Mouse (Mus musculus): ENCODE measurements around the gene Mst1.
A peak's percentile ranks its signal among the peaks of the same experiment; 100 is the strongest.

Mst1 gene

DNA sequence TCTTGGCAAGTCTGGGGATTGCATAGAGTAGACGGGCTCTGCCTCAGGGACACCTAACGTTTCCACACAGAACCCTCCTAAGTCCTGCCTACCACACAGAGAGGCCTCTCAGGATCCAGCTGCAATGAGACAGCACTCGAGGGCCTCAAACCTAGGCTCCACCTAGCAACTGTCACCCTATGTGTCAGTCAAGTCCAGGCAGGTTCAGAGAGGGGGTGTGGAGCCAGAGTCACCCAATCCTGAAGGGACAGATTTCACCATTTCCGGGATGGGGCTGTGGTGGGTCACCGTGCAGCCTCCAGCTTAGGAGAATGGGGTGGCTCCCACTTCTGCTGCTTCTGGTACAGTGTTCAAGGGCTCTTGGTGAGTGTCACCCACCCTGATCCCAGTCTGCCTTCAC lies at the start of gene Mst1:
Gene Mst1 (plus strand): TSS at position 269 of the 400 bp plus-strand sequence.
- peak; percentile 92 for DNase-seq (ENCODE audit: low spot score)

DNA sequence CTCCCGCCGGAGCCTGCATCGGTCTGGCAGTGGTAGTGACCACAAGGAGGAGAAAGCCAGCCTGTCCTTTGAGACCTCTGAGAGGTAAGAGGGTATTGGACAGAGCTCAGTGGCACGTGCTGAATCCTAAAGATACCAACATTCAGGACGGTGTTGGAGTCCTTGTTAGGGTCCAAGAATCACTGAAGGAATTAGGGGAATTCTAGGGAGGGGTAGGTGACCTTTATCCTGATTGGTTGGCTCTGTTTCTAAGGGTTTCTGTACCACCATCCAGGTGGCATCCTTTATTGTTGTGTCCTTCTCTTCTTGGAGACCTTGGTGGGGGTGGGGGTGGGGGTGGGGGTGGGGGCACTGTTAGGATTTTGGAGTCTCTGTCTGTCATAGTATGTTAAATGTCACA lies 48.1 kb upstream of the Mst1 start:
- no peak for DNase-seq (ENCODE audit: low spot score)

DNA sequence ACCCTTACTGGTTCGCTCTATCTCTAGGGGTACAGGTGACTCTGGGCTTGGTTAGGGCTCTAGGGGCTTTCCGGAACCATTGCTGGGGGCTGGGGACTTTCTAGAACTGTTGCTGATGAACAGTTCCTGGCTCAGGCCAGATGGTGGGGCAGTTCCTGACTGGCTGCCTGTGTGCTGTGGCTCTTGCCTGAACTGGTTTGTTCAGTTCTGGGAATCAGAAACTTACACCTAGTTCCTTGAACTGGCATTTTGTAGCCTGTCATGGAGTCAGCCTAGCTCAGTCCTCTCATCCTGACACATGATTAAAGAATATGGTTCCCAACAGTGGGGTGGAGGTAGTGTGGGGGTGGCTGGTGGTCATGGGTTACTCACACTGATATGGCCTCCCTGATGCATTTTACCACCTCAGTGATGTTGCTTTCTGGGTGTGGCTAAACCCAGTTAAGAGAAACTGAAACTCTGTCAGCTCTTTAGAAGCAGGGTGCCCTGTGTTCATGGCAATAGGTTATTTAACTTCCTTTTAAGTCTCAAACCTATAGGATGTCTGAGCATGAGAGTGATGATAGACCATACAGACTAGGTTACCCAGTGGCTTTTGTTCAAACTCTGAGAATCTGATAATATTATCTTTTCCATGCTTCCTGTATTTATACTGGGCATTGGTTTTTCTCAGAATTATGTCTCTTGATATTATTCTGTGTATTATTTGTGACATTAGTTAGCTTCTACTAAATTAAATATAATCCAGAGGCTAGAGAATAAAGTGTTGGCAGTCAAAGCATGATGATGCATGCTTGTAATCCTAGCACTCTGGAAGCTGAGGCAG lies 44.7 kb upstream of the Mst1 start:
- no peak for DNase-seq (ENCODE audit: low spot score)

DNA sequence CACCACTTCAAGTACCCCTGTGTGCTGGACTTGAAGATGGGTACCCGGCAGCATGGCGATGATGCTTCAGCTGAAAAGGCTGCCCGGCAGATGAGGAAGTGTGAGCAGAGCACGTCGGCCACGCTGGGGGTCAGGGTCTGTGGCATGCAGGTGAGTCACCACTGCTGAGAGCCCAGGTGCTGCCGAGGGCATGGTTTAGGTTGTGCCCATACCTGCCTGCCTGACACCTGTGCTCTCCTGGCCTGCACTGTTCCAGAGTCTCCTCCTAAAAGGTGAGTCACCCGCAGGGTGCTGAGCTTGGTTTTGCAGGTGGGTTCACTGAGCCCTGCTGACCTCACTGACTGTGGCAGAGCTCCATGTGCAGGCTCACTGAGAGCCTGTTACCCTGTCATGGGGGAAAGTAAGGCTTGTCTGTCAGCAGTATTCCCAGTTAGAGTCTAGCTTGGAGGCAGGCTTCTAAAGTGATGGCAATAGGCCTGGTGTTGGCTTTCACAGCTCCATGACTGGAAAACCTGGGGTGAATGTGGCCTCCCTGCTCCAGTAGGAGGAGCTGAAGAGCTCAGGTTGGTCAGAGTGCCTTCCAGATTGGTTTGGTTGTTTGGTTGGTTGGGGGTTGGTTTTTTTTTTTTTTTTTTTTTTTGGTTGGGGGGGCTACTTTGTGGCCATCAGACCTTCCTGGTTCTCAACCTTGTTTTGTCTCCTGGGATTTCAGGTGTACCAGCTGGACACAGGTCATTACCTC lies 35.3 kb upstream of the Mst1 start:
- DNase-seq (ENCODE audit: low spot score) = no peak

DNA sequence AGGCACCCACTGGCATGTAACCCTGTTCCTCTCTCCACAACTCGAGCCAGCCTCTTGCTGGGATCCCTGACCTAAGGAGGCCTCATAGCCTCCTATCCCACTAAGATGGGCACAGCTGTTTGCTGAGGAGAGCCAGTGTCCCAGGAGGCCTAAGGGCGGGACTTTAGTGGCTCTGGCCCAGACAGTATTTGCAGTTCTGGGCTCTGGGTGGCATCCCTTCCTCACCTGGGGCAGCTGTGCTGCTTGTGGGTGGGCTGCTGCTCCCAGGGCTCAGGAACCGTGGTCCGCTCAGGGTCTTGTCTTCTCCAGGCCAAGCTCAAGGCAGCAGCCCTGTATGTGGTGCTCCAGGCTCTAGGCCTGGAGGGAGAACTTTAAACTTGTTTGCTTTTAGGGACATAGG lies 33.7 kb upstream of the Mst1 start:
- no peak for DNase-seq (ENCODE audit: low spot score)

DNA sequence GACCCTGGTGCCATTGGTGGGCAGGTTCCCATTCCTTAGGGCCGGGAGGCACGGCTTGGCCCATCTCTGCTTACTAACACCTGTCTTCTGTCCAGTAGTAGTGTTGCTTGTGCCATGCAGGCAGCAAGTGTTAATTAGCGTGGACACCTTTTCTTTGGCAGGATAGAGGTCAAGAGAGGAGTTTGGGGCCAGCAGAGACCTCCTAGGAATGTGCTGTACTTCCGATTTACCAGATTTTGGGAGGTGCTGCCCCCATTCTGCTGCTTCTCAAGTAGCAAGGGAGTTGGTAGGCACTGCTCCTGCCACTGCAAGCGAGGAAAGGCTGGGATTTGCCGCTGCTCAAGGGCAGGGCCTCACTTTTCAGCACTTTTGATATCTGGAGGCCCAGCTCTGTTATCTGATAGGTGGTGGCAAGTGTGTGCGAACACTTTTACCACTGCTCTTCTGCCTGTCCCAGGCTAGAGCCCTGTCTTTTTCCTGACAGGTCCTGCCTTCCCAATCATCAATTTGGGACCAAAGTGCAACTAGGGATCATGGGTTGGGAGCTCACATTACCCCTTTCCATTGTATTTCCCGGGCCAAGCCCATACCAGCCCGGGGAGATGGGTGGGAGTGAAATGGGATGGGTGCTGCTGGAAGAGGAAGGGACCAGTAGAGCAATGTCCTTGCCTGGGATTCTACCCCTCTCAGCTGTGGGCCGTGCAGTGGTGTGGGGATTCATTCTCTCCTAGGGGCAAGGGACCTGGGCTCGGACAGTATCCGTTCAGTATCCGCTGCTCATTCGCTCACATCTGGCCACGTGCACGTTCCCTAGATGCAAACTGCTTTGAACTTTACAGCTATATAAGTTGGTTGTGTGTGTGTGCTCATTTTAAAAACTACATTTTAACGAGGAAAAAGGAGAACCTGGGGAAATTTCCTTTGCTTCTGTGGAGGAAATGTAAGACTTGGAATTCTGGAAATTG lies 32.4 kb upstream of the Mst1 start:
- DNase-seq (ENCODE audit: low spot score) = peak; percentile 62

DNA sequence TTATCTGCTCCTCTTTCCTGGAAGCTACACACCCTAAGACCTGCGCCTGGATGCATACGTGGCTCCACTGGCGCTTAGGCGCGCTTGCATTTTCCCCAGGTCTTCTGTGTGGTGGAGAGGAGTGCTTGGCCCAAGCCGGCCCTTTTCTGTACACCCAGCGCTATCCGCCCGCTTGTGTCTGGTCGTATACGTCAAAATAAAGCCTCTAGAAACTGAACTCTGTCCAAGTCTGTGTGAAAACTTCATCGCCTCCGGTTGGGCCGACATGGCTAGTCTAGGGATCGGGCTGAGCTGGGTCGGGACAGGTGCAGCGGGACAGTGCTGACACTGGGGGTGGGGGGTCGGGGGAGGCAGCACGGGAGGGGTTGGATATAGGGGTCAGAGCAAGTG lies 31.7 kb upstream of the Mst1 start:
- peak; percentile 57 for DNase-seq (ENCODE audit: low spot score)

DNA sequence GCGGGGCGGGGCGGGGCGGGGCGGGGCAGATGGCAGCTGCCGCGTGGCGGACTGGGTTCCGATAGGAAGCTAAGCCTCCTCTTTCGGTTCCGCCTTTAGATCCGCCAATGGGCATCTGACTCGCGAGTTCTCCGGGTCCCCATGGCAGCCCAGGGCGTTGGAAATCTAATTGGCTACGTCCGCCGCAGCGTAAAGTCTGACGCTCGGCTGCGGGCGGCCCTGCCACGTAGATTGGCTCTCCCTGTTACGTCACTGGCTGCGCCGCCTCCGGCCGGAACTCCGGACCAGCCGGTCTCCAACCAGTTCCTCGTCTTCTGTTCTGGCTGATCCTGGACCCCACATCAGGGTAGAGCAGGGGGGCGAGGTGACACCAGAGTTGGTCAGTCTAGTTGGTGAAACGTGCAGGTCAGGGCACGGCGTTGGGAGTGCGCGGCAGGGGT lies 31.2 kb upstream of the Mst1 start, which contains the start of gene Gmppb:
Gene Gmppb (plus strand): TSS at position 227 of the 440 bp plus-strand sequence.
- DNase-seq (ENCODE audit: low spot score) = peak; percentile 97

DNA sequence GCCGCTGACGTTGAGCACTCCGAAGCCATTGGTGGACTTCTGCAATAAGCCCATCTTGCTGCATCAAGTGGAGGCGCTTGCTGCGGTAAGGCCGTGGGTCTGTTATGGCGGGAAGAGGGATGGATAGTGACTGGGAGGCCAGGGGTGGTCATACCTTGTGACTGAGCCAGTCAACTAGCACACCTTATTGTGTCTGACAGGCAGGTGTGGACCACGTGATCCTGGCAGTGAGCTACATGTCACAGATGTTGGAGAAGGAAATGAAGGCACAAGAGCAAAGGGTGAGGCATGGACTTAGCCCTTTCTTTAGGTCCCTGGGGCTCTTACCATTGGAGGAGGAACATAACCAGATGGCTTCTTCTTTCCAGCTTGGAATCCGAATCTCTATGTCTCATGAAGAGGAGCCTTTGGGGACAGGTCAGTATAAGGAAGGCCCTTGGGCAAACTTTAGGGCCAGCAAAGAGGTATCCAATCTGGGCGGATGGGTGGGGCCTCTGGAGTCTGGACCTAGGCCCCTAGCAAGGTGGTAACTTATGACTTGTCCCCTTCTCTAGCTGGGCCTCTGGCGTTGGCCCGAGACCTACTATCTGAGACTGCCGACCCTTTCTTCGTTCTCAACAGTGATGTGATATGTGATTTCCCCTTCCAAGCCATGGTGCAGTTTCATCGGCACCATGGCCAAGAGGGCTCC lies 30.5 kb upstream of the Mst1 start:
- DNase-seq (ENCODE audit: low spot score) = no peak

DNA sequence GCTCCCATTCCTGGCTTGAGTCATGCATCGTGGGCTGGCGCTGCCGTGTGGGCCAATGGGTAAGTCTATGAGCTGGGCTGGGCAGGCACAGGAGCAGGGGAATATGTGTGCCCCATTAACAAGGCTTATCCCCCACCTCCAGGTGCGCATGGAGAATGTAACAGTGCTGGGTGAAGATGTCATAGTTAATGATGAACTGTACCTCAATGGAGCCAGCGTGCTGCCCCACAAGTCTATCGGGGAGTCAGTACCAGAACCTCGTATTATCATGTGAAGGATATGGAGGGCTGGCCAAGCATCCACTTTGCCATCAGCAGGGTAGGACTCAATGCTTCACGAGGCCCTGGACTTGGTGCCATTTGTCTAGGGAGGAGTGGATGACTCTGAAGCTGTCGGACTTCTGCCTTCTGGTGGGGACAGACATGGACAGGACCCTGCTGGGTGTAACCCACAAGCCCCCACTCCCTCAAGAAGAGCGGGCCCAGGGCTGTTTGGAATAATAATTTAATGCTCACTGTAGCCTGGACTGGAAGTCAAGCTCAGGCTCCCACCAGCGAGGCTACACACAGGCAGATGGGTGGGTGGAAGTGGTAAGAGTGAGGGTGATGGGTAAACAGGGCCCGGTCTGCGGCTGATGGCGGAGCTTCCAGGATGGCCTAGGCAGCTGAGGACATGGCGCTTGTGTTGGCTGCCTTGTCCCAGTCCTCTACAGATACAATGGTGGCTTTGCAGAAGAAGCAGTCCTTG lies 28.9 kb upstream of the Mst1 start:
- DNase-seq (ENCODE audit: low spot score) = no peak

DNA sequence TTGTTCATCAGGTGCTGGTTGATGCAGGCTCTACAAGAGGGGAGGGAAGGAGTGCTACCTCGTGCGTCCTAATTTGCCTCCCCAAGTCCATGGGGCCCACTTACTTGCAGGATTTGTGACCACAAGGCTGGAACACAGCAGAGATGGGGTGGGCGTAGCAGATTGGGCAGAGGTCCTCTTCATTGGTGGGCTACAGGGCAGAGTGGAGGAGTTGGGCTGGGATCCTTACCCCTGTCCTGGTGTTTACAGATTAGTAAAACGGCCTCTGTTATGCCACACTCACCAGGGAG lies 28.4 kb upstream of the Mst1 start:
- no peak for DNase-seq (ENCODE audit: low spot score)

DNA sequence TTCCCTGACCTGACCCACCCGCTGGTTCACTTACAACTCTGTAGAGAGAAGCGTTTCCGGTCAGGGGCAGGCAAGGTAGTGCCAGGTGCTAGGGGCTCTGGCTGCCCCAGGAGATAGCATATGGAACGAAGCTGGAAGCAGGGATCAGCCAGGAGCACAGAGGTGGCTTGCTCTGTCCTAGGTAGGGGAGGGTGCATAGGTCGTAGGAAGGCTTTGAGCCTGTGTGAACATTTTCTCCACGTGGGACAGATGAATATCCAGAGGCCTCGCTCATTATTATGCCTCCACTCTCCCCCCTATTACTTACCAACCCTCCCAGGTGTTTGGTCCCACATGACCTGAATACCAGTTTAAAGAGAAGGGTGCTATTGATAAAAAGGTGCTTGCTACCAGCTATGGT lies 27.8 kb upstream of the Mst1 start:
- DNase-seq (ENCODE audit: low spot score) = no peak

DNA sequence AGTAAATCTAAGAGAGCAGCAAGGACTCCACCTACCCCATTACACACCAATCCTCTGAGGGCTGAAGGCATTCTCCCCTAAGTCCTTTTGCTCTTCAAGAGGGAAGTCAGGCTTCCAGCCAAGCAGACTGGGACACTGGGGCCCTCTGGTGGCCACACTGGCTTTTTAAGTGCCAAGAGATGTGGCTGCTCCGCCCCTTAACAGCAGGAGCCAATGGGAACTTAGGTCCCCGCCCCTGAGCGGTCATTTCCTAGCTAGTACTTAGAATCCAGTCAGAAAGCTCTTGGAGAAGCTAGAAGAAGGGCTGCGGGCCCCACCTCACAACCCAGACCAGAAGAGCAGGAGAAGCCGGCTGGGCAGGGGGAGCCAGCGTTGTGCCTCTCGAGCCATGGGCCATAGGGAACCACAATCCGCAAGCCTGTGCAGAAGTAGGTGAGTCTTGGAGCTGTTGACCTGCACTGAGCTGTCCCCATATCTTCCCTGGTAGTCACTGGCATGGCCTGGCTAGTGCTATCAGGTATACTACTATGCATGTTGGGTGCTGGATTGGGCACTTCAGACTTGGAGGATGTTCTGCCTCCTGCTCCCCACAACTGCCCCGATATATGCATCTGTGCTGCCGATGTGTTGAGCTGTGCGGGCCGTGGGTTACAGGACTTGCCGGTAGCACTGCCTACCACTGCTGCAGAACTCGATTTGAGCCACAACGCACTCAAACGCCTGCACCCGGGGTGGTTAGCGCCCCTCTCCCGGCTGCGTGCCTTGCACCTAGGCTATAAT lies 27.2 kb upstream of the Mst1 start, which contains the start of gene Amigo3:
Gene Amigo3 (plus strand): TSS at position 275 of the 780 bp plus-strand sequence.
- DNase-seq (ENCODE audit: low spot score) = peak; percentile 98

DNA sequence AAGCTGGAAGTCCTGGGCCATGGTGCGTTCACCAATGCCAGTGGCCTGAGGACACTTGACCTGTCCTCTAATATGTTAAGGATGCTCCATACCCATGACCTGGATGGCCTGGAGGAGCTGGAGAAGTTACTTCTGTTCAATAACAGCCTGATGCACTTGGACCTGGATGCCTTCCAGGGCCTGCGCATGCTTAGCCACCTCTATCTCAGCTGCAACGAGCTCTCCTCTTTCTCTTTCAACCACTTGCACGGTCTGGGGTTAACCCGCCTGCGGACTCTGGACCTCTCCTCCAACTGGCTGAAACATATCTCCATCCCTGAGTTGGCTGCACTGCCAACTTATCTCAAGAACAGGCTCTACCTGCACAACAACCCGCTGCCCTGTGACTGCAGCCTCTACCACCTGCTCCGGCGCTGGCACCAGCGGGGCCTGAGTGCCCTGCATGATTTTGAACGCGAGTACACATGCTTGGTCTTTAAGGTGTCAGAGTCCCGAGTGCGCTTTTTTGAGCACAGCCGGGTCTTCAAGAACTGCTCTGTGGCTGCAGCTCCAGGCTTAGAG lies 26.5 kb upstream of the Mst1 start:
- DNase-seq (ENCODE audit: low spot score) = no peak

DNA sequence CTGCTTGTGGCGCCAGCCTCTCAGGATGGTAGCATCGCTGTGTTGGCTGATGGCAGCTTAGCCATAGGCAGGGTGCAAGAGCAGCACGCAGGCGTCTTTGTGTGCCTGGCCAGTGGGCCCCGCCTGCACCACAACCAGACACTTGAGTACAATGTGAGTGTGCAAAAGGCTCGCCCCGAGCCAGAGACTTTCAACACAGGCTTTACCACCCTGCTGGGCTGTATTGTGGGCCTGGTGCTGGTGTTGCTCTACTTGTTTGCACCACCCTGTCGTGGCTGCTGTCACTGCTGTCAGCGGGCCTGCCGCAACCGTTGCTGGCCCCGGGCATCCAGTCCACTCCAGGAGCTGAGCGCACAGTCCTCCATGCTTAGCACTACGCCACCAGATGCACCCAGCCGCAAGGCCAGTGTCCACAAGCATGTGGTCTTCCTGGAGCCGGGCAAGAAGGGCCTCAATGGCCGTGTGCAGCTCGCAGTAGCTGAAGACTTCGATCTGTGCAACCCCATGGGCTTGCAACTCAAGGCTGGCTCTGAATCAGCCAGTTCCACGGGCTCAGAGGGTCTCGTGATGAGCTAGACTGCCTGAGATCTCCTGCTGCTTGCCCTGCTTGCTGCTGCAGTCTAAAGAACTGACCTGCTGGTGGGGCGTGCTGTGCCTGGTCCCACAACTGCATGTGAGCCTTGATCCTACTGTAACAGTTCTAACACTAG lies 25.8 kb upstream of the Mst1 start:
- DNase-seq (ENCODE audit: low spot score) = no peak

DNA sequence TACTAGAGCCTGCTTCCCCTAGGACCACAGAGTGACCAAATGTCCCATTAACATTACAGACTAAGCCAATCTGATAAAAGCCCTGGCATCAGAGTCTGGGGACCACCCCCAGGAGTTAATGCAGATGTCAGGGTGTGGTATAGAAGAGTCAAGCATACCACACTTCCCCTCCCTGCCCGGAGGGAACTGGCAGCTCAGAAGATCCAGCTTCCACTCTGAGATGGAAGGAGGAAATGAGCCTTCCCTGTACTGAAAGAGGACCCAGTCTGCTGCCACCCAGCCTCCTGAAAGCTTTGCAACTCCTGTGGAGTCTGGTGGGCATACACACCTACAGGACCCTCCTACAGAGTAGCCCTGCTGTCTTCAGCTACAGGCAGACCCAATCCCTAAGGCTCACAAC lies 25.2 kb upstream of the Mst1 start:
- DNase-seq (ENCODE audit: low spot score) = no peak

DNA sequence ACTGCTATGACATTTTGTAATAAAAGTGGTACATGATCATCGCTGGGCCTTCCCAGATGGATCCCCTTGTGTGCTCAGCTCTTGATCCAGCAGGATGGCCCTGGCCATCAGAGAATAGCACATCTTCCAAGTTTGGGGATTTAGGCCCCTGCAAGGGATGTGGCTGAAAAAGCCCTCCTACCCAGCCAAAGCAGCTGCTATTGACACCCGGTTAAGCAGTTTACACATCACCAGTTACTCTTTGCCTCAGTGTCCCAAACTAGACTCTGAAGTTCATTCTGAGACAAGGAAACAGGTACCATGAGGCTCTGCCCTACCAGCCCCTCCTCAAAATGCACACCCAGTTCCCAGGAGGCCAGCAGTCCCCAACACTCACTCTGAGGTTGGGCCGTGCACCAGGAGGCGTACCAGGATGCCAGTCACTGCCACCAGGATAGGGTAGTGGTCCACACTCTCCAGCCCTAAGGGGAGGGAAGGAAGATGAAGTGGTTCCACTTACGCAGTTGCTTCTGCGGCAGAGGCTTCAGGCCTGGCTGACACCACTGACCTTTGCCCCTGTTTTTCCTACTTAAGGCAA lies 24.5 kb upstream of the Mst1 start:
- DNase-seq (ENCODE audit: low spot score) = no peak

DNA sequence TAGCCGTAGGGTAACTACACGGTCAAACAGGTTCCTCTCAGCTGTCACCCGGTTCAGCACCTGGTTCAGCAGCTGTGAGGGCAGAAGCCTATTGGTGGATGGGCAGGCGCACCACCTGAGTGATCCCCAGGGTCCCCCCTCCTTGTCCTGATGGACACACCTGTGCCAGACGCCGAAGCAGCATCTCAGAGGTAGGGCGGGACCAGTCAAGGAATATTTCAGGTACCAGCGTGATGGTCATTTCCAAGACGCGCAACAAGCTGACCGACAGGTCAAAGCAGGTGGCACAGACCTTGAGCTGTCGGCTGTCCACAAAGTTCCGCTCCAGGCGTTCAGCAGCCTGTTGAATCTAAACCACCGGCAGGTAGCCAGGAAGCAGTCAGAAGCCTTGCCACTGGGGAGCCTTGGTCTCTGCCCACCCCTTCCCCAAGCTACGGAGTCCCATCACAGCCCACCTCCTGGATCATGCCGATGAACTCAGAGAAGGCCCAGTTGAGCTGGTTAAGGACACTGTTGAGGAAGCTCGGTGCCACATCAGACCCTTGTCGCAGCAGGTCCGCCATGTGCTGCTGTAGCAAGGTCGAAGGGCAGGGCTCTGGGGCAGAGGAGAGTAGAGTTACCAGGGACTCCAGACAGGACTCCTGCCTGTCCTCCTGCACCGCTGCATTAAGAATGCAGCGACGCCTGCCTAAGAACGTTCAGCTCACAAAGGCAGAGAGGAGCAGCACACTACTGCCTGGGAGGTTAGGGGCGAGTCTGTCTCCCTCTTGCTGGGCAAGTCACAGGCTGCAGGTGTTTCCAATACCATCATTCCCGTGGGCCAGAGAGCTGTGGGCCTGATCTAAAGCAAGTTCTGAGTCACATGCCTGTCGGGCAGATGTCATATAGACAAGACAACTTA lies 23.6 kb upstream of the Mst1 start:
- no peak for DNase-seq (ENCODE audit: low spot score)

Data from c-Kit-positive CD71-positive TER-119-positive erythroid progenitor cells, embryonic 14.5 days (primary cell).